Mouse (Mus musculus) embryonic facial prominence, embryonic 15.5 days (tissue): ENCODE results near the gene Chst1. TPM values are rescaled to one million over a fixed set of nuclear protein-coding genes. Genes with fewer than 3 reads are reported as not detected.

Experiments
- ATAC-seq: fragments of 200-750 bp; cut with Nextera tagmentation; 2 replicates; pipeline ENCODE4 v1.8.0; 2017; ENCODE audit warnings: low read depth, moderate TSS enrichment; ENCODE audit not compliant: insufficient number of reproducible peaks, low FRiP score, low TSS enrichment
- H3K27ac ChIP-seq: fragments of 300-500 bp; sonication (generic); replicated peaks from 2 replicates; pipeline ENCODE4 v1.5.1; 2015; ENCODE audit warnings: mild to moderate bottlenecking, inconsistent platforms
- H3K27me3 ChIP-seq: fragments of 300-500 bp; sonication (generic); 2 replicates; pipeline ENCODE4 v1.6.1; 2015; ENCODE audit warnings: inconsistent platforms
- H3K36me3 ChIP-seq: fragments of 300-500 bp; sonication (generic); 2 replicates; pipeline ENCODE4 v1.6.1; 2015; ENCODE audit warnings: mild to moderate bottlenecking, inconsistent platforms
- H3K4me1 ChIP-seq: fragments of 300-500 bp; sonication (generic); 2 replicates; pipeline ENCODE4 v1.6.1; 2015; ENCODE audit warnings: inconsistent platforms
- H3K4me2 ChIP-seq: fragments of 300-500 bp; sonication (generic); replicated peaks from 2 replicates; pipeline ENCODE4 v1.6.1; 2015; ENCODE audit warnings: mild to moderate bottlenecking, inconsistent platforms
- H3K4me3 ChIP-seq: fragments of 300-500 bp; sonication (generic); replicated peaks from 2 replicates; pipeline ENCODE4 v1.5.1; 2015; ENCODE audit warnings: mild to moderate bottlenecking, inconsistent platforms
- H3K9ac ChIP-seq: fragments of 300-500 bp; sonication (generic); 2 replicates; pipeline ENCODE4 v1.6.1; 2015; ENCODE audit warnings: inconsistent platforms
- H3K9me3 ChIP-seq: fragments of 300-500 bp; sonication (generic); replicated peaks from 2 replicates; pipeline ENCODE4 v1.6.1; 2016; ENCODE audit warnings: inconsistent platforms
- WGBS: fragments of 180-500 bp; shearing (Covaris S2); methylation state at CpG from one replicate; pipeline ENCODE4 v1.1.7; 2015; 5-methylcytosine and 5-hydroxymethylcytosine counted together
- polyA plus RNA-seq: library from polyadenylated mRNA; unstranded; fragments of >200 nt; fragmentation: Nextera tagmentation; extraction: Ambion mirVana; gene quantifications from 2 replicates; pipeline ENCODE4 v1.2.1, GENCODE M21; 2015

Gene Chst1
- polyA plus RNA-seq, 1 experiment from 2014 or later: 11.3 TPM

DNA sequence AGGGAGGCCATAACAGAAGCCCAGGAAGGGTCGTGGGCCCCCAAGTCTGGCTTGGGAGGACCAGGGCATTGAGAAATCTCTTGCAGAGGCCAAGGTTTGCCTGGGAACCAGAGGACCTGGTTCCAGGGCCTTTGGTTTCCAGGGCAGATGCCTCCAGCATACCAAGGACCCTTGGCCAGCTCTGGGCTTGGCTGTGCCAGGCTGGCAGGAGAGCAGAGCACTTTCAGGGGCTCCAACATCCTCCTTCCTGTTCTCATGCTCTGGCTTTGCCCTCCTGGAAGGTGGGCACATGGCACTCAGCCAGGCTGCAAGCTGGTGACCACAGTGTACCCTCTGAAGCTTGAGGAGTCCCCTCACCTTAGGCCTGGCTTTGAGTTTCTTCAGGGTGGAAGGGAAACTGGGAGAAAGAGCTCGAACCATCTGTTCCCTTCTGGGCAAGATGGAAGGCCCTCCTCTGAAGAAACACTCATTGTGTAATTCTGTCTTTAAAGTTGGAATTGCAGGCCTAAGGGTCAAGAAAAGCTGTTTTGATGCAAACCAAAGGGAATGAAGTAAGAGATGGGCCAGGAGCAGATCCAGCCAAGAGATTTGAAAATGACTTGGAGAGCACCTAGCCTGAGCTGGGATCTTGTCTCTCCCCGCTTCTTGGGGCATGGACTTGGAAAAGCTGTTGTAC lies 10.3 kb downstream of the Chst1 start:
- no peak overlapping the region for H3K4me3 ChIP-seq
- no peak overlapping the region for H3K4me2 ChIP-seq
- H3K4me1 ChIP-seq: peaks cover 13% of the 10 kb centered on the region
- WGBS: 80% methylated on average over 3 of the region's 3 CpGs
- no peak overlapping the region for H3K27ac ChIP-seq
- no peak for ATAC-seq
- H3K36me3 ChIP-seq: no peaks in the 10 kb centered on the region
- H3K9me3 ChIP-seq: no peaks in the 10 kb centered on the region
- H3K9ac ChIP-seq: no peak overlapping the region
- no peaks in the 10 kb centered on the region for H3K27me3 ChIP-seq

GRCm38 (mm10) chr2:92613645-92614044 lies 14.1 kb downstream of the Chst1 start:
- Histone ChIP-seq H3K36me3 (no peaks in the 10 kb centered on the region), H3K27ac (no peak overlapping the region), H3K9me3 (no peaks in the 10 kb centered on the region), H3K9ac (no peak overlapping the region), H3K27me3 (no peaks in the 10 kb centered on the region), H3K4me2 (no peak overlapping the region), H3K4me3 (no peak overlapping the region), H3K4me1 (no peaks in the 10 kb centered on the region)
- WGBS: 93% methylated on average over 15 of the region's 15 CpGs
- no peak for ATAC-seq

- H3K27ac ChIP-seq: no peak overlapping the region
- no peak overlapping the region for H3K4me2 ChIP-seq
- WGBS: 92% methylated on average over 14 of the region's 14 CpGs
- H3K9me3 ChIP-seq: no peaks in the 10 kb centered on the region
- ATAC-seq: no peak
- no peaks in the 10 kb centered on the region for H3K4me1 ChIP-seq
- H3K4me3 ChIP-seq: no peak overlapping the region
- H3K9ac ChIP-seq: no peak overlapping the region
- H3K36me3 ChIP-seq: no peaks in the 10 kb centered on the region
- no peaks in the 10 kb centered on the region for H3K27me3 ChIP-seq
These were observed 14.6 kb downstream of the Chst1 start for GRCm38 (mm10) chr2:92614106-92614505.

- Histone ChIP-seq H3K9me3 (no peaks in the 10 kb centered on the region), H3K4me3 (no peak overlapping the region), H3K4me1 (no peaks in the 10 kb centered on the region), H3K27ac (0 out of 2 replicates have a peak overlapping the region, but pooled peaks have one; percentile 11), H3K9ac (no peak overlapping the region), H3K36me3 (no peaks in the 10 kb centered on the region), H3K27me3 (no peaks in the 10 kb centered on the region), H3K4me2 (no peak overlapping the region)
- ATAC-seq: no peak
- 76% methylated on average over 16 of the region's 16 CpGs for WGBS
These were observed 17.7 kb downstream of the Chst1 start for GRCm38 (mm10) chr2:92617077-92617756.

DNA sequence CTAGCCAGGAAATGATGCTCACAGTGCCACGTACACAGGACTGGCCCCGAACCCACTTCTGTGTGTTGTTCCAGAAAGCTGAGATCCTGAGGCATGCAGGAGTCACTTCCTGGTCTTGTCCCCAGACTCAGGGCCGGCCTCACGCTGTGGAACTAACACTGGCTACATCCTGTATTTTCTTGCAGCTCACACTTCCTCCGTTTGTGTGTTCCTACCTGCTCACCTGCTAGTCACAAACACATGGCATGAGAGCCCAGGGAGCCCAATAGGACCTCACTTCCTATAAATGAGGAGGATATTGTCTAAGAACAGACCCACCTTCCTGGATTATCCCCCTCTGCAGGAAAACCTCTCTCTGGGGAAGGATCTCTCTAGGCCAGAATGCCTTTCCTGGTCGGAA lies 18.5 kb downstream of the Chst1 start:
- WGBS: 67% methylated on average over 6 of the region's 6 CpGs
- H3K27me3 ChIP-seq: no peaks in the 10 kb centered on the region

GRCm38 (mm10) chr2:92627633-92628032 lies 28.1 kb downstream of the Chst1 start:
- no peak for ATAC-seq

More for the DNA sequence above, 18.5 kb downstream of the Chst1 start:
- Histone ChIP-seq H3K27ac (no peak overlapping the region), H3K36me3 (no peaks in the 10 kb centered on the region), H3K4me1 (no peaks in the 10 kb centered on the region), H3K9ac (no peak overlapping the region), H3K4me2 (no peak overlapping the region), H3K4me3 (no peak overlapping the region), H3K9me3 (no peaks in the 10 kb centered on the region)
- ATAC-seq: no peak

DNA sequence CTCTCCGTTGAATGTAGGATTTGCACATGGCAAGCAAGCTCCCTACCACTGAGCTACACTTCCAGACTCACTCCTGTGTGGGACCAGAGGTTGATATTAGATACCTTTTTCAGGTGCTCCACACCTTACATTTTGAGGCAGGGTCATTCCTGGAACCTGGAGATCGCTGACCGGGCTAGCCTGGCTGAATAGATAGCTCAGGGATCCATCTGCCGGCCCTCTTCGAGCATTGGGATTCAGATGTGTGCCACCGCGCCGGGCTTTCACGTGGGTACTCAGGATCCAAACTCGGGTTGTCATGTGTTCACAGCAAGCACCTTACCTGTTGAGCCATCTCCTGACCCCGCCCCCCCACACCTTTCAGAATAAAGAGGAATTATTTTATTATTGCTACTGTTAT lies 31.3 kb downstream of the Chst1 start:
- Histone ChIP-seq H3K27me3 (no peaks in the 10 kb centered on the region), H3K4me3 (no peak overlapping the region), H3K27ac (no peak overlapping the region), H3K4me2 (no peak overlapping the region), H3K4me1 (no peaks in the 10 kb centered on the region), H3K9ac (no peak overlapping the region), H3K9me3 (no peaks in the 10 kb centered on the region), H3K36me3 (no peaks in the 10 kb centered on the region)
- 87% methylated on average over 11 of the region's 11 CpGs for WGBS
- ATAC-seq: no peak

More at GRCm38 (mm10) chr2:92627633-92628032, 28.1 kb downstream of the Chst1 start:
- H3K4me3 ChIP-seq: no peak overlapping the region
- no peaks in the 10 kb centered on the region for H3K4me1 ChIP-seq
- 70% methylated on average over 2 of the region's 2 CpGs for WGBS
- no peak overlapping the region for H3K4me2 ChIP-seq
- H3K27me3 ChIP-seq: no peaks in the 10 kb centered on the region
- no peak overlapping the region for H3K9ac ChIP-seq
- H3K36me3 ChIP-seq: no peaks in the 10 kb centered on the region
- no peaks in the 10 kb centered on the region for H3K9me3 ChIP-seq
- no peak overlapping the region for H3K27ac ChIP-seq

DNA sequence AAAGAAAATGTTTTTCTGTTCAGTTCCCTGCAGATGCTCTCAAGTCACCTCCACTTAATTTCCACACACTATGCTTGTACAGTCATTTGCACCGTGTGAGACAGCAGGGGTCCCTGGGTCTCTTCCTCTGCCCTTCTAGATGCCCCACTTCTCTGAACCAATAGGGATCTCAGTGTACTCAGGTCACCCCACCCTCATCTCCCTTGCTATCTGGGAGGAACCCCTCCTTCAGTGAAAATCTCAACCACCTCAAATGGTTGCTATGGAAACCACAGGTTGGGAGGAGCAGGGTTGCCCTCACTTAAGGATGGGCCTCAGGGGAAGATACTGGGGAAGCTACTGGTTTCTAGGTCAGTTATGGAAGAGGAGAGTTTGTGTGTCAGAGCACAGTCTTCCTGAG lies 32.5 kb downstream of the Chst1 start:
- no peaks in the 10 kb centered on the region for H3K36me3 ChIP-seq
- no peak overlapping the region for H3K4me3 ChIP-seq
- no peaks in the 10 kb centered on the region for H3K4me1 ChIP-seq
- no peak overlapping the region for H3K9ac ChIP-seq
- ATAC-seq: no peak
- no peak overlapping the region for H3K4me2 ChIP-seq
- H3K27ac ChIP-seq: no peak overlapping the region
- 65% methylated on average over 1 of the region's 1 CpGs for WGBS
- no peaks in the 10 kb centered on the region for H3K9me3 ChIP-seq
- no peaks in the 10 kb centered on the region for H3K27me3 ChIP-seq

DNA sequence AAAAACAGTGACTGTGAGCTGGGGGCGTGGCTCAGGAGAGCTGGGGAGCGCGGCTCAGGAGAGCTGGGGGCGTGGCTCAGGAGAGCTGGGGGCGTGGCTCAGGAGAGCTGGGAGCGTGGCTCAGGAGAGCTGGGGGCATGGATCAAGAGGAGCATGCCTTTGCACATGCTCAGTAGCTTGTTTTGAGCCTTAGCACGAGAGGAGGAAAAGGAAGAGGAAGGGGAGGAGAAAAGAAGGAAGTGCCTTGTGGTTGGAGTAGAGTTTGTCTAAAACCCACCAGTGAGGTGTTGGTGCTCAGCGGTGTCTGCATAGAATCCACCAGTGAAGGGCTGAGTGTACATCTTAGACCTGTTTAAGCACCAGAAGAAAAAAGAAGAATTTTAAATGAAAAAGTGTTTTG lies 41.0 kb downstream of the Chst1 start:
- Histone ChIP-seq H3K27ac (no peak overlapping the region), H3K9ac (no peak overlapping the region)
- no peak for ATAC-seq

DNA sequence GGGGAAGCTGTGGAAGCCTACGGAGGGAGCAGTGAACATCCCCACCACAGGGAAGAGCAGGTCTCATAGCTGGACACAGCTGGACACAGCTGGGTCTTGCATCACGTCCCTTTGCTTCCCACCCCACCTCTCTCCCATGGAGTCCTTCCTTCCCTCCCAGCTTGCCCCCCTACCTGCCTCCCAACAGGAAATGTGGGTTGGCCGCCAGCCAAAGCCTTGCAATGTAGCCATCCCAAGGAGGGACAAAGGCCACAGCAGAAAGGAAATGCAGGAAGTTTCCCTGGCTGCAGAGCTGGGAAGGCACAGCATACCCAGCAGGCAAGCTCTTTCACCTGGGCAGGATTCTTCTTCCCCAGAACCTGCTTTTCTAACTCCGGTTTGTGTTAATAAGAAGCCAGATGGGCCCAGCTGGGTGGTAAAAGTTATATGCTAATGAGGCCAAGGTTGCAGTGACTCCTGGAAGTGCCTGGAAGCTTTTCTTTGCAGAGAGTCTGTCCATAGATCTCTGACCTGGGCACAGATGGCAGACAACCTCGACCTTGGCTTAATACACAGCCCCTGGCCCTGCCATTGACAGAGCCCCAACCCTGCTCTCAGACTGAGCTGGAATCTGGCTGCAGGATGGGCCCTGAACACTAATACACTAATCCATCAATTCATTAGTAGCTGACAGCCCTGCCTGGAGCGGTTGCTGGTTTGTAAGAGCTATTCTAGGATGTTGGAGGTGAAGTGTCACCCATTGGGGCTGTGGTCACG lies 46.0 kb downstream of the Chst1 start:
- Histone ChIP-seq H3K36me3 (no peaks in the 10 kb centered on the region), H3K9me3 (no peaks in the 10 kb centered on the region), H3K9ac (no peak overlapping the region), H3K4me1 (peaks cover 4% of the 10 kb centered on the region; the same call in 1 of the 2 replicates), H3K27me3 (no peaks in the 10 kb centered on the region), H3K27ac (0 out of 2 replicates have a peak overlapping the region, but pooled peaks have one; percentile 17), H3K4me2 (no peak overlapping the region), H3K4me3 (no peak overlapping the region)
- peak; percentile 24; the same call in 1 of the 2 replicates for ATAC-seq
- WGBS: 53% methylated on average over 7 of the region's 7 CpGs

More for the DNA sequence above, 41.0 kb downstream of the Chst1 start:
- Histone ChIP-seq H3K9me3 (no peaks in the 10 kb centered on the region), H3K4me3 (no peak overlapping the region), H3K27me3 (no peaks in the 10 kb centered on the region), H3K36me3 (no peaks in the 10 kb centered on the region), H3K4me1 (peaks cover 1% of the 10 kb centered on the region; the same call in 1 of the 2 replicates), H3K4me2 (no peak overlapping the region)
- WGBS: 17% methylated on average over 8 of the region's 8 CpGs

- Histone ChIP-seq H3K36me3 (no peaks in the 10 kb centered on the region), H3K9ac (no peak overlapping the region), H3K4me3 (no peak overlapping the region), H3K4me1 (peaks cover 4% of the 10 kb centered on the region; the same call in 1 of the 2 replicates), H3K4me2 (no peak overlapping the region), H3K9me3 (no peaks in the 10 kb centered on the region), H3K27me3 (no peaks in the 10 kb centered on the region), H3K27ac (no peak overlapping the region)
- WGBS: 54% methylated on average over 5 of the region's 5 CpGs
- ATAC-seq: no peak
These were observed 49.8 kb downstream of the Chst1 start for GRCm38 (mm10) chr2:92649154-92649801.
